Mouse (Mus musculus) CH12.LX (cell line): ENCODE results near the gene Msi2. TPM values are rescaled to one million over a fixed set of nuclear protein-coding genes. Genes with fewer than 3 reads are reported as not detected.
A peak's percentile ranks its signal among the peaks of the same experiment; 100 is the strongest.

ENCODE experiments used
- DNase-seq: peaks from one replicate; pipeline ENCODE4 v3.0.0-alpha.2; 2013; ENCODE audit errors: extremely low read depth
- H3K27ac ChIP-seq: 2 replicates; pipeline ENCODE4 v1.5.1; 2012; ENCODE audit warnings: low read depth, mild to moderate bottlenecking, control low read depth, moderate library complexity; ENCODE audit not compliant: insufficient read depth
- H3K27me3 ChIP-seq: replicated peaks from 2 replicates; pipeline ENCODE3; 2012; ENCODE audit warnings: inconsistent platforms
- H3K36me3 ChIP-seq, 2 experiments: replicated peaks in 1 of 2; 2 replicates each; pipeline versions ENCODE3 to v1.6.1; 2012; ENCODE audit warnings: inconsistent platforms in 1 of 2, low read length in 1 of 2, mild to moderate bottlenecking in 1 of 2, mixed read lengths in 1 of 2, moderate library complexity in 1 of 2; ENCODE audit not compliant: control insufficient read depth in 1 of 2, insufficient read depth in 1 of 2
- H3K4me1 ChIP-seq, 2 experiments: 2 replicates each; pipeline ENCODE4 v1.6.1; 2012; ENCODE audit warnings: inconsistent platforms in 1 of 2, moderate library complexity in 1 of 2; ENCODE audit not compliant: insufficient read depth in 2 of 2, control insufficient read depth in 1 of 2
- H3K4me2 ChIP-seq: 2 replicates; pipeline ENCODE4 v1.6.1; 2012; ENCODE audit warnings: low read depth, mild to moderate bottlenecking, control low read depth; ENCODE audit not compliant: poor library complexity, insufficient read depth, severe bottlenecking
- H3K4me3 ChIP-seq, 3 experiments: fragments of 150-350 bp in 1 of 3; sonication (generic) in 1 of 3; replicated peaks in 1 of 3; 2 replicates each; pipeline versions ENCODE3 to v1.5.1; 2011 to 2012; ENCODE audit warnings: low read depth in 2 of 3, low read length in 2 of 3, mild to moderate bottlenecking in 2 of 3, moderate library complexity in 2 of 3, control low read depth in 1 of 3, improper control_type of control experiment in 1 of 3, inconsistent platforms in 1 of 3, mixed read lengths in 1 of 3; ENCODE audit not compliant: poor library complexity in 1 of 3
- H3K79me2 ChIP-seq: replicated peaks from 2 replicates; pipeline ENCODE4 v1.6.1; 2012; ENCODE audit warnings: mild to moderate bottlenecking, moderate library complexity; ENCODE audit not compliant: control insufficient read depth, poor library complexity, insufficient read depth, severe bottlenecking; ENCODE audit errors: extremely low read depth
- H3K9ac ChIP-seq: 2 replicates; pipeline ENCODE4 v1.6.1; 2012; ENCODE audit warnings: low read depth, mild to moderate bottlenecking, control low read depth, moderate library complexity; ENCODE audit not compliant: insufficient read depth
- H3K9me3 ChIP-seq: replicated peaks from 2 replicates; pipeline ENCODE3; 2012; ENCODE audit warnings: low read length, inconsistent platforms, mixed read lengths
- CHD1 ChIP-seq: IDR thresholded peaks from 2 replicates; pipeline ENCODE4 v1.6.1; 2012; ENCODE audit warnings: low read depth, low read length, improper control_type of control experiment, inconsistent platforms
- CTCF ChIP-seq, 2 experiments: IDR thresholded peaks in 1 of 2; conservative IDR thresholded peaks in 1 of 2; 2 replicates each; pipeline ENCODE4 v1.5.1; 2011 to 2012; ENCODE audit warnings: low read depth in 2 of 2, low read length in 2 of 2, improper control_type of control experiment in 1 of 2, inconsistent platforms in 1 of 2, mild to moderate bottlenecking in 1 of 2, moderate library complexity in 1 of 2
- E2F4 ChIP-seq: IDR thresholded peaks from 2 replicates; pipeline ENCODE4 v1.6.1; 2011; ENCODE audit warnings: low read depth, low read length, improper control_type of control experiment; ENCODE audit not compliant: insufficient replicate concordance
- ETS1 ChIP-seq: conservative IDR thresholded peaks from 2 replicates; pipeline ENCODE4 v1.6.1; 2012; ENCODE audit warnings: low read depth, mild to moderate bottlenecking, inconsistent platforms, low read length, improper control_type of control experiment, moderate library complexity
- JUN ChIP-seq: IDR thresholded peaks from 2 replicates; pipeline ENCODE4 v1.6.1; 2011; ENCODE audit warnings: low read depth, mild to moderate bottlenecking, low read length, improper control_type of control experiment, moderate library complexity; ENCODE audit not compliant: insufficient read depth
- MAX ChIP-seq: IDR thresholded peaks from 2 replicates; pipeline ENCODE4 v1.6.1; 2011; ENCODE audit warnings: low read length, improper control_type of control experiment
- NELFE ChIP-seq: IDR thresholded peaks from 2 replicates; pipeline ENCODE4 v1.6.1; 2011; ENCODE audit warnings: low read depth, low read length, improper control_type of control experiment
- POLR2A ChIP-seq: IDR thresholded peaks from 2 replicates; pipeline ENCODE4 v1.6.1; 2011; ENCODE audit warnings: low read depth, mild to moderate bottlenecking, improper control_type of control experiment, low read length
- POLR2AphosphoS2 ChIP-seq: IDR thresholded peaks from 2 replicates; pipeline ENCODE4 v1.6.1; 2011; ENCODE audit warnings: low read depth, low read length, improper control_type of control experiment
- RAD21 ChIP-seq: IDR thresholded peaks from 2 replicates; pipeline ENCODE4 v1.6.1; 2011; ENCODE audit warnings: low read depth, mild to moderate bottlenecking, low read length, improper control_type of control experiment, moderate library complexity
- USF1 ChIP-seq: IDR thresholded peaks from 2 replicates; pipeline ENCODE4 v1.6.1; 2014; ENCODE audit warnings: low read depth, mild to moderate bottlenecking, inconsistent platforms, low read length, improper control_type of control experiment
- ZC3H11A ChIP-seq: IDR thresholded peaks from 2 replicates; pipeline ENCODE4 v1.6.1; 2012; ENCODE audit warnings: low read depth, mild to moderate bottlenecking, inconsistent platforms, low read length, improper control_type of control experiment
- dilution Hi-C: fragments of 300-500 bp; cut with MboI; formaldehyde crosslinking; loops from 2 replicates; pipeline ENCODE4 v1.14.3; 2020; ENCODE audit warnings: low sequenced_read_pairs; ENCODE audit not compliant: extremely low pct_unique_long_range_greater_than_20kb, extremely low pct_ligation_motif_present
- in situ Hi-C: fragments of 300-500 bp; cut with MboI; formaldehyde crosslinking; loops from 3 replicates; pipeline ENCODE4 v1.14.3; 2019; ENCODE audit warnings: low sequenced_read_pairs, low pct_ligation_motif_present, low pct_unique_long_range_greater_than_20kb, mixed read lengths
- polyA plus RNA-seq: library from polyadenylated mRNA; unstranded; fragments of >175 nt; gene quantifications from 2 replicates; pipeline ENCODE4 v1.2.1, GENCODE M21; 2012; ENCODE audit warnings: low read depth; ENCODE audit not compliant: insufficient read length
- total RNA-seq, 2 experiments: library from RNA; depleted of rRNA; stranded (reverse); fragments of 300-350 nt in 1 of 2; fragments of >200 nt in 1 of 2; gene quantifications; 2 replicates each; pipeline ENCODE4 v1.2.3; 2012 to 2014

Gene Msi2
- total and polyA plus RNA-seq, 3 experiments = 40.3 to 73.1 (median 52.6) TPM

GRCm38 (mm10) chr11:88404816-88405613 is 313.3 kb downstream of the Msi2 start:
- Histone ChIP-seq H3K27ac (no peak overlapping the region), H3K4me3 (no peak overlapping the region), H3K79me2 (no peaks in the 10 kb centered on the region), H3K27me3 (no peaks in the 10 kb centered on the region), H3K9ac (no peak overlapping the region), H3K4me1 (peaks cover 15 to 68% of the 10 kb centered on the region in 2 experiments), H3K36me3 (peaks cover 14 to 76% of the 10 kb centered on the region in 2 experiments), H3K9me3 (no peaks in the 10 kb centered on the region), H3K4me2 (no peak overlapping the region)
- TF ChIP-seq NELFE = no peak
- no peak for TF ChIP-seq USF1
- no peak for TF ChIP-seq ETS1
- no peak for TF ChIP-seq CHD1
- no peak for TF ChIP-seq POLR2A
- in situ Hi-C loops (no loop called here), dilution Hi-C loops (no loop called here)
- no peak for DNase-seq

- H3K27me3 ChIP-seq = no peaks in the 10 kb centered on the region
- dilution Hi-C loops (no loop called here), in situ Hi-C loops (no loop called here)
- 0 out of 2 replicates have a peak, but pooled peaks have one; percentile 10 for TF ChIP-seq ETS1
- TF ChIP-seq ZC3H11A = no peak
- no peaks in the 10 kb centered on the region for H3K79me2 ChIP-seq
- H3K4me2 ChIP-seq = no peak overlapping the region
- DNase-seq = no peak
- H3K36me3 ChIP-seq = peaks cover 14 to 76% of the 10 kb centered on the region in 2 experiments
- H3K9me3 ChIP-seq = no peaks in the 10 kb centered on the region
- no peak overlapping the region for H3K9ac ChIP-seq
- H3K27ac ChIP-seq = no peak overlapping the region
- peaks cover 15 to 72% of the 10 kb centered on the region in 2 experiments for H3K4me1 ChIP-seq
- H3K4me3 ChIP-seq = no peak overlapping the region
Measured at GRCm38 (mm10) chr11:88404247-88404677, 314.1 kb downstream of the Msi2 start.

GRCm38 (mm10) chr11:88402290-88402689 is 316.0 kb downstream of the Msi2 start:
- Histone ChIP-seq H3K4me1 (peaks cover 15 to 71% of the 10 kb centered on the region in 2 experiments), H3K79me2 (no peaks in the 10 kb centered on the region), H3K9ac (no peak overlapping the region), H3K36me3 (peaks cover 8 to 66% of the 10 kb centered on the region in 2 experiments), H3K9me3 (no peaks in the 10 kb centered on the region), H3K27me3 (no peaks in the 10 kb centered on the region), H3K4me2 (no peak overlapping the region; the same call in 1 of the 2 replicates), H3K27ac (no peak overlapping the region), H3K4me3 (no peak overlapping the region)
- DNase-seq = no peak
- dilution Hi-C loops (no loop called here), in situ Hi-C loops (no loop called here)
- TF ChIP-seq RAD21 (peak; percentile 17), E2F4 (no peak), ZC3H11A (no peak), MAX (no peak), JUN (no peak), CTCF (conservative IDR thresholded peaks at IDR 0.05 in 1 of 2, IDR thresholded peaks at IDR 0.05 in 1 of 2; ENCODE audit: low read depth in 2 of 2, low read length in 2 of 2) (peak in 1 of 2 experiments; percentile 15; a peak in 1 of 4 replicates), POLR2AphosphoS2 (no peak)
